Mouse (Mus musculus) right cerebral cortex, adult 2 months (tissue): ENCODE data around the gene Hcn1.
A peak's percentile ranks its signal among the peaks of the same experiment; 100 is the strongest.
"Not testable (repeated sequence)": the region's sequence is repeated elsewhere in the genome, so short reads cannot be mapped to it uniquely, and the experiment has no call there.

ENCODE experiments used
- DNase-seq, 2 experiments: peaks; one replicate each; pipeline ENCODE4 v3.0.0; 2021 to 2022; ENCODE audit warnings: low spot score in 2 of 2

Hcn1 gene

GRCm38 (mm10) chr13:117858416-117858815, 256.3 kb downstream of the Hcn1 start:
- no peak for DNase-seq

GRCm38 (mm10) chr13:117877787-117878186, 275.7 kb downstream of the Hcn1 start:
- no peak for DNase-seq

GRCm38 (mm10) chr13:117880471-117881225, 278.5 kb downstream of the Hcn1 start:
- DNase-seq = no peak

- no peak for DNase-seq
Observed at GRCm38 (mm10) chr13:117892076-117892475, 290.0 kb downstream of the Hcn1 start.

- DNase-seq = peak in 1 of 2 experiments; percentile 17
Observed at GRCm38 (mm10) chr13:117898052-117898451, 295.9 kb downstream of the Hcn1 start.

GRCm38 (mm10) chr13:117907801-117908200, 305.7 kb downstream of the Hcn1 start:
- no peak for DNase-seq

GRCm38 (mm10) chr13:117929734-117930133, 327.6 kb downstream of the Hcn1 start:
- no peak for DNase-seq

GRCm38 (mm10) chr13:117931746-117932145, 329.6 kb downstream of the Hcn1 start:
- no peak for DNase-seq

GRCm38 (mm10) chr13:117938761-117939160, 336.6 kb downstream of the Hcn1 start:
- DNase-seq = no peak

- no peak for DNase-seq
Observed at GRCm38 (mm10) chr13:117940536-117941280, 338.6 kb downstream of the Hcn1 start.

- DNase-seq = no peak
Observed at GRCm38 (mm10) chr13:117946843-117947242, 344.7 kb downstream of the Hcn1 start.

GRCm38 (mm10) chr13:117947704-117948376, 345.7 kb downstream of the Hcn1 start:
- DNase-seq = no peak

- DNase-seq = no peak
Observed at GRCm38 (mm10) chr13:117958496-117959421, 356.6 kb downstream of the Hcn1 start.

- no peak for DNase-seq
Observed at GRCm38 (mm10) chr13:117964620-117965019, 362.5 kb downstream of the Hcn1 start.

- no peak for DNase-seq
Observed at GRCm38 (mm10) chr13:117975382-117975781, 373.3 kb downstream of the Hcn1 start.

- no peak for DNase-seq
Observed at GRCm38 (mm10) chr13:117975823-117976222, 373.7 kb downstream of the Hcn1 start.

GRCm38 (mm10) chr13:117984339-117984738, 382.2 kb downstream of the Hcn1 start:
- DNase-seq = no peak

- no peak for DNase-seq
Observed at GRCm38 (mm10) chr13:117999767-118000488, 397.8 kb downstream of the Hcn1 start.

- DNase-seq = no peak
Observed at GRCm38 (mm10) chr13:118000538-118000937, 398.4 kb downstream of the Hcn1 start.

- DNase-seq = no peak
Observed at GRCm38 (mm10) chr13:118021176-118021575, 419.1 kb downstream of the Hcn1 start.

GRCm38 (mm10) chr13:118022891-118023290, 420.8 kb downstream of the Hcn1 start:
- DNase-seq = not testable (repeated sequence)
